Mouse (Mus musculus) liver, embryonic 14.5 days (tissue): ENCODE measurements around the gene Dmrtc2.

Experiments used
- CTCF ChIP-seq: IDR thresholded peaks from 2 replicates; pipeline ENCODE4 v1.5.1; 2016; ENCODE audit warnings: antibody characterized with exemption, low read depth, control low read depth
- EP300 ChIP-seq: IDR thresholded peaks from 2 replicates; pipeline ENCODE4 v1.6.1; 2016; ENCODE audit warnings: antibody characterized with exemption, low read depth

- TF ChIP-seq CTCF (no peak), EP300 (no peak)
Observed at GRCm38 (mm10) chr7:24845181-24845580, 24.7 kb upstream of the Dmrtc2 start.
